Mouse (Mus musculus) ES-Bruce4 (cell line): ENCODE data around the gene Myo1g.

Source experiments
- CTCF ChIP-seq: IDR thresholded peaks from one replicate; pipeline ENCODE4 v1.8.1; 2011; ENCODE audit warnings: low read depth, low read length
- POLR2A ChIP-seq: IDR thresholded peaks from one replicate; pipeline ENCODE4 v1.8.1; 2011; ENCODE audit warnings: low read length; ENCODE audit not compliant: insufficient read depth

DNA sequence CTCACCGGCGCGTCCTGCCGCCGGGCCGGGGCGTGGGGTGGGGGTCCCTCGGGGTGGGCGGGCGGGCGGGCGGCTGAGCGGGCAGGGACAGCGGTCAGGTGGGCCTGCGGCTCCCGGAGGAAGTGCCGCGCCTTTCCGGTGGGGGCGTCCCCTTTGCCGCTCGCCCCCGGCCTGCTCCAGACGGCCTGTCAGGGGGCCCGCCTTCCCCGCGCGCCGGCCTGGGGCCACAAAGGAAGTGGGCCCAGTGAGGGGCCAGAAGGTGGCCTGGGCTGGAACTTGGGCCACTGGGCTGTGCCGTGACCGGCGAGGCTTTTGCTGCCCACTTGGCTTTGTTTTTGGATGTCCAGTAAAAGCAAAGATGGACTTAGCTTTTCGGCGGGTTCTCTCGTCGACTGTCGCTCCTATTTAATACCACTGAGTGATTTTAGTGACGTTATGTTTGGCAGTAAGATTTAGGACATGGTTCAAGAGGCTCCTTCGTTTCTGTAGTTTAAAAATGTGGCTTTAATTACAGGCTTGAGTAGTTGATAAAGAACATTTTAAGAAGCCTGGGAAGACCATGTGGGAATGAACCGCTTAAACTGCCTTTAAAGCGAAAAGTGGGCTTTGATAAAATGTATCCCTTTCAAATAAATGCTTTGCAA, 26.4 kb upstream of the Myo1g start:
- TF ChIP-seq CTCF (no peak), POLR2A (no peak)
